Mouse (Mus musculus) ES-Bruce4 (cell line): Measurements from ENCODE around the gene Nxnl2.

Experiments
- CTCF ChIP-seq: IDR thresholded peaks from one replicate; pipeline ENCODE4 v1.8.1; 2011; ENCODE audit warnings: low read depth, low read length
- POLR2A ChIP-seq: IDR thresholded peaks from one replicate; pipeline ENCODE4 v1.8.1; 2011; ENCODE audit warnings: low read length; ENCODE audit not compliant: insufficient read depth

DNA sequence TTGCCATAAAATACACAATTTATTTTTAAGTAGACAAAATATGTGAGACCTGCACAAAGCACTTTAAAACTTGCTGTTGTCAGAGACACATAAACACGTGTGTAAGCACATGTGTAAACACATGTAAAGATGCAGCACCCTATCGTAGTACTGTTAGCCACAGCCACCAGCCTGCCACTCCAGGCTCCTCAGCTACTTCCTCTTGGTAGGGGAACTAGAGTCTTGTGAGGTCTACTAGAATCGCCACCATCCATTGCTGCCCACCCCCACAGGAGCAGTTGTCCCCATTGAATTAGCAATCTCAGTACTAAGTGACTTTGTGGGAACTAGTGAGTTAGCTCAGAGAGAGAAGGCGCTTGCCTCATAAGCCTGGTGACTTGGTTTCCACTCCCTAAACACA, 34.5 kb upstream of the Nxnl2 start:
- TF ChIP-seq POLR2A (no peak), CTCF (no peak)
